Mouse (Mus musculus): ENCODE data around the gene Olfr1199.

Gene Olfr1199

DNA sequence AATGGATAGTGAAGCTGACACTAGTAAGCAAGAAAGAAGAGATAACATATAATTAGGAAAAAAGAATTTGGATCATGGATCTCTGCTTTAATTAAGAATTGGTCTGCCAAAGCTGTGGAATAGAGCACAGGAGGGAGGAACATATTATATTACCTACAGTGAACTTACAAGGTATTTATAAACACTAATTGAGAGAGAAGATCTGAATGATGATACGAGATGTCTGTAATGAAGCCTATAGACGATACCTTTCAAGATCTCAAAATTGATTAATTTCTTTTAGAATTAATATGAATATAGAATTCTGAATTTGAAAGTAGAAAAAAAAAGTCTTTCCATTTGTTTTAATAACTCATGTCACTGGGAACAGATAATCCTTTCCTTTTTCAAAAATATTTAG, at the start of gene Olfr1199:
Olfr1199 (minus strand) TSS at position 101 of the 400 bp plus-strand sequence.
- no peak for DNase-seq

DNA sequence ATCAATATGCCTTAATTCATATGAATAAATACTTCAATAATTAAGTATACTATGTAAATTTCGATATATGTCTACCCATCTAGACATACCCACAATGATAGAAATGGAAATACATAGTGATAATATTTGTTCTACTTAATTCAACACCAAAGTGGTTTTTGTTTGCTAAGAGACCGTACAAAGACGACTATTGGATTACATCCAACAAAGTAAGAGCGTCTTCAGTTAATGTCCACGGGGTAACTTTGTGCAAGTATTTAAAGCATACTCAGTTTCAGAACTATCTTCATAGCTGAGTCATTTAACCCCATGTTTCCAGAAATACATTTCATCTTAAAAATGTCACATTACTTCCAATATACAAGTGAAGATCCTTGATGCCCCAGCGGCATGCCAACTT, 32.5 kb upstream of the Olfr1199 start, which contains the start of gene Olfr1201:
Olfr1201 (plus strand) TSS at position 301 of the 400 bp plus-strand sequence.
- no peak for DNase-seq

DNA sequence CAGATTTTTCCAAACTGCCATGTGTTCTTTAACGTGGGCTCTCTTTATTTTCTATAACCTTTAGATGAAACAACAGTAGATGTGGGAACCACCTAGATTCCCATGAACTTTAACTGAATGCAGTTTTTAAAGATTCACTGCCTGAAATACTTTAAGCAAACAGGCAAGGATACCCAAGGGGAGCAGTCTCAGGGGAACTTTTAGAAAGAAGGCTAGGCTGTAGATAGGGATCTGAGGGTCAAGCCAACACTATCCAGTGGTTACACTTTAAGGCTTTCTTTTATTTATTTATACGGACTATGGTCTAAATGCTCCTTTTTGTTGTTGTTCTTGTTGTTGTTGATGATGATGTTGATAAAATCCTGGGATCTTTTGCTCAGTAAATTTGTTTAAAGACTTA, 10.1 kb upstream of the Olfr1199 start, which contains the start of gene Olfr1200:
Olfr1200 (minus strand) TSS at position 101 of the 400 bp plus-strand sequence.
- no peak for DNase-seq

DNA sequence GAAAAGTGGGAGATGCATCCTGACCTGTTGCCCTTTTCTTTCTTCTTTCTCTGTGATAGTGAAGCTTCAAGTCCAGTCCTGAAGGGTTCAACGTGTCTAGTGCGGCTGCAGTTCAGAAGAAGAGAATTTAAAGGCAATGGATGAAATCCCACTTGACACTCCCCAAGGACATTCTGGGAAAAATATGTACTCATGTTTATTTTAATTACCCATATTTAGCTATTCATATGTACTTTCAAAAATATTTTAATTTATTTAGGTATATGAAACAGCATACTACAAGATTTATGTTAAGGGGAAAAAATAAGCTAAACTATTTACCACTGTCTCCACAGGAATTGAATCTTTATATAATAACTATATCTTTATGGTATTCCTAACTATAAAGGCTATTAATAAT, 9.0 kb downstream of the Olfr1199 start, which contains the start of gene Olfr1198:
Olfr1198 (minus strand) TSS at position 101 of the 400 bp plus-strand sequence.
- no peak for DNase-seq

DNA sequence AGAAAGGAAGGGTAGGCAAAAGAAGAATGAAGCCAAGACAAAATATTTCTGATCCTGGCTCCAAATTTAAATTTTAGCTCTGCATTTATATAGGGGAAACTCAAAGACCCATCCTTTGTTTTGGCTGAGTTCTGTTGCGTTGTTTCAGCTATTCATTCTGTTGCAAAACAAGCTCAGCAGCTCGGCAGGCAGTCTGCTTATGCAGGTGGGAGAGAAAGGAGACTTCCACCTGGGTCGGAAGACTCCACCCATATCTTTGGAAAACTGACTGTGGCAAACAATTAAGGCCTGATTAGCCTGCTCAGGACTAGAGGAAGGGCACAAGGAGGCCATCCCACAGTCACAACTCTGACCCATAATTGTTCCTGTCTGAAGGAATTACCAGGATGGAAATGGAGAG, 16.9 kb downstream of the Olfr1199 start:
- DNase-seq = no peak

DNA sequence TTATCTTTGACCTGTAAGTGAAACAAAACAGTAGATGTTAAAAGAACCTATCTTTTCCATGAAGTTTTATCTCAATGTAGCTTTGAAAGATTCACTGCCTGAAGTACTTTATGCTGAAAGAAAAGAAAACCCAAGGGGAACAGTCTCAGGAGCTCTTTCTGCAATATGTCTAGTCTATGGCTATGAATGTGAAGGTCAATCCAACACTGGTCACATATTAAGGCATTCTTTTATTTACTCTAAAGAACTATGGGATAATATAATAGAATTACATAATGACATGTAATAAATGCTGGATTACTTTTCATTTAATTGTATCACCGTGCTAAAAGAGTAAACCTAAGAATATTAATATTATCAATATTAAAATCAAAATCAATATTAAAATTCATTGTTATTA, 28.0 kb downstream of the Olfr1199 start, which contains the start of gene Olfr1197:
Olfr1197 (minus strand) TSS at position 101 of the 400 bp plus-strand sequence.
- DNase-seq = no peak

DNA sequence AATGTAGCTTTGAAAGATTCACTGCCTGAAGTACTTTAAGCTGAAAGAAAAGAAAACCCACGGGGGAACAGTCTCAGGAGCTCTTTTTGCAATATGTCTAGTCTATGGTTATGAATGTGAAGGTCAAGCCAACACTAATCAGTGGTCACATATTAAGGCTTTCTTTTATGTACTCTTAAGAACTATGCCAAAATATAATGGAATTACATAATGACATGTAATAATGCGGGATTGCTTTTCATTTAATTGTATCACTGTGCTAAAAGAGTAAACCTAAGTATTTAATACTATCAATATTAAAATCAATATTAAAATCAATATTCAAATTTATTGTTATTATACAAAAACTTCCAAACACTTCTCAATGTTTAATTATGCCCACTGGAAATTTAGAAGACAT, 55.8 kb downstream of the Olfr1199 start, which contains the start of gene Olfr1196:
Olfr1196 (minus strand) TSS at position 101 of the 400 bp plus-strand sequence.
- DNase-seq = no peak

Measured in thymus, postnatal 14 days (tissue).